Mouse (Mus musculus): Measurements from ENCODE around the gene Gpr3.
A peak's percentile ranks its signal among the peaks of the same experiment; 100 is the strongest.

The Gpr3 gene

GRCm38 (mm10) chr4:133211751-133212561, at the start of gene Gpr3, which contains the start of gene Cd164l2:
Gene Gpr3 (minus strand): TSS chr4:133212536.
Gene Cd164l2 (plus strand): TSS chr4:133212131.
- no peak for DNase-seq (ENCODE audit: low spot score in 2 of 2)

- peak; percentile 66 to 68 for DNase-seq (ENCODE audit: low spot score in 2 of 2)
Observed at GRCm38 (mm10) chr4:133261641-133262374, 49.5 kb upstream of the Gpr3 start.

GRCm38 (mm10) chr4:133257798-133258408, 45.6 kb upstream of the Gpr3 start:
- DNase-seq (ENCODE audit: low spot score in 2 of 2) = no peak

GRCm38 (mm10) chr4:133257230-133257629, 44.9 kb upstream of the Gpr3 start:
- no peak for DNase-seq (ENCODE audit: low spot score in 2 of 2)

- no peak for DNase-seq (ENCODE audit: low spot score in 2 of 2)
Observed at GRCm38 (mm10) chr4:133256820-133257219, 44.5 kb upstream of the Gpr3 start.

GRCm38 (mm10) chr4:133255392-133255791, 43.1 kb upstream of the Gpr3 start:
- no peak for DNase-seq (ENCODE audit: low spot score in 2 of 2)

GRCm38 (mm10) chr4:133253412-133253811, 41.1 kb upstream of the Gpr3 start:
- DNase-seq (ENCODE audit: low spot score in 2 of 2) = no peak

GRCm38 (mm10) chr4:133252089-133252488, 39.8 kb upstream of the Gpr3 start:
- no peak for DNase-seq (ENCODE audit: low spot score in 2 of 2)

GRCm38 (mm10) chr4:133251214-133251613, 38.9 kb upstream of the Gpr3 start:
- DNase-seq (ENCODE audit: low spot score in 2 of 2) = no peak

- peak; percentile 77 to 95 for DNase-seq (ENCODE audit: low spot score in 2 of 2)
Observed at GRCm38 (mm10) chr4:133250609-133251008, 38.3 kb upstream of the Gpr3 start.

- DNase-seq (ENCODE audit: low spot score in 2 of 2) = no peak
Observed at GRCm38 (mm10) chr4:133247806-133248449, 35.6 kb upstream of the Gpr3 start.

GRCm38 (mm10) chr4:133247072-133247471, 34.7 kb upstream of the Gpr3 start:
- DNase-seq (ENCODE audit: low spot score in 2 of 2) = peak in 1 of 2 experiments; percentile 3

GRCm38 (mm10) chr4:133244289-133244688, 32.0 kb upstream of the Gpr3 start:
- no peak for DNase-seq (ENCODE audit: low spot score in 2 of 2)

- no peak for DNase-seq (ENCODE audit: low spot score in 2 of 2)
Observed at GRCm38 (mm10) chr4:133243538-133243937, 31.2 kb upstream of the Gpr3 start.

GRCm38 (mm10) chr4:133242710-133243109, 30.4 kb upstream of the Gpr3 start:
- DNase-seq (ENCODE audit: low spot score in 2 of 2) = peak in 1 of 2 experiments; percentile 2

- DNase-seq (ENCODE audit: low spot score in 2 of 2) = no peak
Observed at GRCm38 (mm10) chr4:133241910-133242309, 29.6 kb upstream of the Gpr3 start.

GRCm38 (mm10) chr4:133240934-133241908, 28.9 kb upstream of the Gpr3 start:
- peak; percentile 86 to 90 for DNase-seq (ENCODE audit: low spot score in 2 of 2)

GRCm38 (mm10) chr4:133240490-133240921, 28.2 kb upstream of the Gpr3 start, which contains the start of gene Map3k6:
Gene Map3k6 (plus strand): TSS chr4:133240818.
- DNase-seq (ENCODE audit: low spot score in 2 of 2) = no peak

GRCm38 (mm10) chr4:133237911-133238310, 25.6 kb upstream of the Gpr3 start:
- DNase-seq (ENCODE audit: low spot score in 2 of 2) = peak; percentile 54 to 64

GRCm38 (mm10) chr4:133235415-133235814, 23.1 kb upstream of the Gpr3 start:
- no peak for DNase-seq (ENCODE audit: low spot score in 2 of 2)

Data from thymus, postnatal 10 days (tissue).